Mouse (Mus musculus) heart, embryonic 10.5 days (tissue): Measurements from ENCODE around the gene Psmd12. TPM values are rescaled to one million over a fixed set of nuclear protein-coding genes. Genes with fewer than 3 reads are reported as not detected.

ENCODE experiments used
- DNase-seq: peaks from one replicate; pipeline ENCODE4 v3.0.0-alpha.2; 2017; ENCODE audit warnings: low spot score
- H3K27ac ChIP-seq: fragments of 300-500 bp; sonication (generic); 2 replicates; pipeline ENCODE4 v1.5.1; 2016; ENCODE audit warnings: mild to moderate bottlenecking
- H3K27me3 ChIP-seq: fragments of 300-500 bp; sonication (generic); 2 replicates; pipeline ENCODE4 v1.6.1; 2016; ENCODE audit warnings: mild to moderate bottlenecking; ENCODE audit not compliant: poor library complexity, insufficient read depth, severe bottlenecking
- H3K36me3 ChIP-seq: fragments of 300-500 bp; sonication (generic); 2 replicates; pipeline ENCODE4 v1.6.1; 2016; ENCODE audit warnings: mild to moderate bottlenecking, moderate library complexity
- H3K4me1 ChIP-seq: fragments of 300-500 bp; sonication (generic); 2 replicates; pipeline ENCODE4 v1.6.1; 2016; ENCODE audit warnings: mild to moderate bottlenecking
- H3K4me3 ChIP-seq: fragments of 300-500 bp; sonication (generic); 2 replicates; pipeline ENCODE4 v1.5.1; 2016; ENCODE audit warnings: mild to moderate bottlenecking, moderate library complexity
- H3K9me3 ChIP-seq: fragments of 300-500 bp; sonication (generic); 2 replicates; pipeline ENCODE4 v1.6.1; 2016; ENCODE audit warnings: mild to moderate bottlenecking, moderate library complexity
- WGBS: fragments of 180-500 bp; shearing (Covaris S2); methylation state at CpG from one replicate; pipeline ENCODE4 v1.1.7; 2016; 5-methylcytosine and 5-hydroxymethylcytosine counted together
- polyA plus RNA-seq: library from polyadenylated mRNA; unstranded; fragments of >200 nt; fragmentation: Nextera tagmentation; extraction: Ambion mirVana; gene quantifications from 2 replicates; pipeline ENCODE4 v1.2.1, GENCODE M21; 2016

Gene Psmd12
- polyA plus RNA-seq, 1 experiment from 2014 or later, result 223 TPM

- H3K9me3 ChIP-seq, result no peaks in the 10 kb centered on the region
- 0 out of 2 replicates have a peak, but pooled peaks cover 5% of the 10 kb centered on the region for H3K4me1 ChIP-seq
- no peaks in the 10 kb centered on the region for H3K27me3 ChIP-seq
- H3K27ac ChIP-seq, result peak overlapping the region; percentile 45; the same call in 1 of the 2 replicates
- no peak for DNase-seq
- WGBS, result 29% methylated on average over 8 of the region's 8 CpGs
- no peak overlapping the region for H3K4me3 ChIP-seq
- no peaks in the 10 kb centered on the region for H3K36me3 ChIP-seq
Observed at GRCm38 (mm10) chr11:107529320-107529719, 50.0 kb downstream of the Psmd12 start.

- Histone ChIP-seq H3K36me3 (no peaks in the 10 kb centered on the region), H3K4me1 (0 out of 2 replicates have a peak, but pooled peaks cover 5% of the 10 kb centered on the region), H3K27ac (no peak overlapping the region), H3K4me3 (no peak overlapping the region), H3K9me3 (no peaks in the 10 kb centered on the region), H3K27me3 (no peaks in the 10 kb centered on the region)
- 56% methylated on average over 4 of the region's 4 CpGs for WGBS
- no peak for DNase-seq
Observed at GRCm38 (mm10) chr11:107531445-107531844, 52.2 kb downstream of the Psmd12 start.

- H3K4me3 ChIP-seq, result no peak overlapping the region
- 0 out of 2 replicates have a peak, but pooled peaks cover 5% of the 10 kb centered on the region for H3K4me1 ChIP-seq
- no peak for DNase-seq
- no peaks in the 10 kb centered on the region for H3K27me3 ChIP-seq
- no peak overlapping the region for H3K27ac ChIP-seq
- no peaks in the 10 kb centered on the region for H3K9me3 ChIP-seq
- WGBS, result 36% methylated on average over 5 of the region's 5 CpGs
- no peaks in the 10 kb centered on the region for H3K36me3 ChIP-seq
Observed at GRCm38 (mm10) chr11:107532271-107532670, 53.0 kb downstream of the Psmd12 start.

- H3K27ac ChIP-seq, result no peak overlapping the region
- no peak overlapping the region for H3K4me3 ChIP-seq
- no peak for DNase-seq
- no peaks in the 10 kb centered on the region for H3K9me3 ChIP-seq
- no peaks in the 10 kb centered on the region for H3K4me1 ChIP-seq
- 91% methylated on average over 4 of the region's 4 CpGs for WGBS
- H3K36me3 ChIP-seq, result no peaks in the 10 kb centered on the region
- H3K27me3 ChIP-seq, result no peaks in the 10 kb centered on the region
Observed at GRCm38 (mm10) chr11:107538994-107539393, 59.7 kb downstream of the Psmd12 start.

GRCm38 (mm10) chr11:107540339-107540738, 61.1 kb downstream of the Psmd12 start:
- no peak overlapping the region for H3K4me3 ChIP-seq
- H3K4me1 ChIP-seq, result no peaks in the 10 kb centered on the region
- H3K27me3 ChIP-seq, result no peaks in the 10 kb centered on the region
- WGBS, result 53% methylated on average over 1 of the region's 1 CpGs
- H3K27ac ChIP-seq, result no peak overlapping the region
- DNase-seq, result no peak
- no peaks in the 10 kb centered on the region for H3K36me3 ChIP-seq
- no peaks in the 10 kb centered on the region for H3K9me3 ChIP-seq

- H3K27ac ChIP-seq, result peak overlapping the region; percentile 96
- 17% methylated on average over 13 of the region's 13 CpGs for WGBS
Observed at GRCm38 (mm10) chr11:107545747-107546476, 66.6 kb downstream of the Psmd12 start.

GRCm38 (mm10) chr11:107546667-107547301, 67.5 kb downstream of the Psmd12 start:
- under 1% methylated on average over 35 of the region's 37 CpGs for WGBS
- DNase-seq, result peak; percentile 82
- peak overlapping the region; percentile 90 for H3K4me3 ChIP-seq
- peaks cover 18% of the 10 kb centered on the region for H3K36me3 ChIP-seq
- no peaks in the 10 kb centered on the region for H3K9me3 ChIP-seq
- peaks cover 21% of the 10 kb centered on the region for H3K4me1 ChIP-seq
- peak overlapping the region; percentile 96 for H3K27ac ChIP-seq
- H3K27me3 ChIP-seq, result no peaks in the 10 kb centered on the region

More at GRCm38 (mm10) chr11:107545747-107546476, 66.6 kb downstream of the Psmd12 start:
- peak overlapping the region; percentile 90 for H3K4me3 ChIP-seq
- no peaks in the 10 kb centered on the region for H3K9me3 ChIP-seq
- H3K4me1 ChIP-seq, result peaks cover 18% of the 10 kb centered on the region
- peaks cover 15% of the 10 kb centered on the region for H3K36me3 ChIP-seq
- DNase-seq, result no peak
- H3K27me3 ChIP-seq, result no peaks in the 10 kb centered on the region

- Histone ChIP-seq H3K36me3 (peaks cover 21% of the 10 kb centered on the region), H3K27me3 (no peaks in the 10 kb centered on the region), H3K4me1 (peaks cover 21% of the 10 kb centered on the region), H3K27ac (peak within 1 kb of the TSS; percentile 96), H3K4me3 (peak within 1 kb of the TSS; percentile 90), H3K9me3 (no peaks in the 10 kb centered on the region)
- peak; percentile 93 for DNase-seq
- WGBS, result under 1% methylated on average over 70 of the region's 70 CpGs
Observed at GRCm38 (mm10) chr11:107547351-107548203, 68.3 kb downstream of the Psmd12 start, which contains the start of gene Helz. TSS of gene Helz (plus strand) at chr11:107547930.

- H3K9me3 ChIP-seq, result no peaks in the 10 kb centered on the region
- no peak for DNase-seq
- H3K27ac ChIP-seq, result peak overlapping the region; percentile 96
- peak overlapping the region; percentile 90 for H3K4me3 ChIP-seq
- 4% methylated on average over 39 of the region's 39 CpGs for WGBS
- peaks cover 26% of the 10 kb centered on the region for H3K36me3 ChIP-seq
- peaks cover 21% of the 10 kb centered on the region for H3K4me1 ChIP-seq
- no peaks in the 10 kb centered on the region for H3K27me3 ChIP-seq
Observed at GRCm38 (mm10) chr11:107548204-107548975, 69.1 kb downstream of the Psmd12 start.

Other genes with a start within 250 kb of the Psmd12 start
- gene Pitpnc1, start 8.8 kb upstream of the Psmd12 start, polyA plus RNA-seq, result 6.6 and 11.6 TPM in 2 replicates
- gene Helz, start 68.4 kb downstream of the Psmd12 start, polyA plus RNA-seq, result 20.9 and 22.4 TPM in 2 replicates
- not detected in 2 replicates for gene Cacng1, start 237.0 kb downstream of the Psmd12 start, polyA plus RNA-seq